Mouse (Mus musculus) limb, embryonic 12.5 days (tissue): ENCODE measurements at regions not wholly inside any gene's neighbourhood (a gene's known extent, or its start where the extent isn't known, plus 50 kb on each side); places are given as distances from the start of the nearest gene placed in this dataset.
"Not testable (repeated sequence)": the region's sequence is repeated elsewhere in the genome, so short reads cannot be mapped to it uniquely, and the experiment has no call there.

Experiments
- ATAC-seq: fragments of 200-750 bp; cut with Nextera tagmentation; 2 replicates; pipeline ENCODE4 v1.8.0; 2017; ENCODE audit warnings: low read depth, moderate TSS enrichment; ENCODE audit not compliant: insufficient number of reproducible peaks, insufficient read depth, low FRiP score, low TSS enrichment
- H3K27ac ChIP-seq: fragments of 300-500 bp; sonication (generic); 2 replicates; pipeline ENCODE4 v1.5.1; 2016; ENCODE audit warnings: mild to moderate bottlenecking, moderate library complexity
- H3K27me3 ChIP-seq: fragments of 300-500 bp; sonication (generic); 2 replicates; pipeline ENCODE4 v1.6.1; 2016; ENCODE audit warnings: mild to moderate bottlenecking, moderate library complexity
- H3K36me3 ChIP-seq: fragments of 300-500 bp; sonication (generic); 2 replicates; pipeline ENCODE4 v1.6.1; 2016; ENCODE audit warnings: mild to moderate bottlenecking, moderate library complexity
- H3K4me1 ChIP-seq: fragments of 300-500 bp; sonication (generic); replicated peaks from 2 replicates; pipeline ENCODE4 v1.6.1; 2016
- H3K4me2 ChIP-seq: fragments of 300-500 bp; sonication (generic); 2 replicates; pipeline ENCODE4 v1.6.1; 2016; ENCODE audit warnings: mild to moderate bottlenecking, moderate library complexity
- H3K4me3 ChIP-seq: fragments of 300-500 bp; sonication (generic); replicated peaks from 2 replicates; pipeline ENCODE4 v1.5.1; 2016; ENCODE audit warnings: mild to moderate bottlenecking
- H3K9ac ChIP-seq: fragments of 300-500 bp; sonication (generic); replicated peaks from 2 replicates; pipeline ENCODE4 v1.6.1; 2016; ENCODE audit warnings: mild to moderate bottlenecking, moderate library complexity
- H3K9me3 ChIP-seq: fragments of 300-500 bp; sonication (generic); 2 replicates; pipeline ENCODE4 v1.6.1; 2016; ENCODE audit warnings: mild to moderate bottlenecking, moderate library complexity
- WGBS: fragments of 180-500 bp; shearing (Covaris S2); methylation state at CpG from one replicate; pipeline ENCODE4 v1.1.7; 2016; 5-methylcytosine and 5-hydroxymethylcytosine counted together

DNA sequence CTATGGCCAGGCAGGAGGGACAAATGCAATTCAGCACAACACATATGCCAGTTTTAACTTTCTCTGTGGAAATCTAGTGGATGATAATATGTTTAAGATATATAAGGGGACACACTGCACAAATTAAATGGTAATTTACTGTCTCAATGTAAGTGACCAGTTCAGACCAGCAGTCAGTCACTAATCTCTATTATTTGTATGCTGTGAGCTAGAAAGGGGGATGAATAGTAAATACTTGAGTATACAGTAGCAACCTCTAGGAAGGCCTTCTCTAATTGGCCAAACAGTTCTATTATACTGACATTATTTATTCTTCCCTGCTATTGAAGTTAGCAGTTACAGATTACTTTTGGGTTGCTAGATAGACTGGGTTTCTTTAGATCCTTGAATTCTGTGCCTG is 391.2 kb downstream of the Fign start:
- Histone ChIP-seq H3K27ac (no peak overlapping the region), H3K4me3 (no peak overlapping the region), H3K4me1 (peaks cover 10% of the 10 kb centered on the region; the same call in 1 of the 2 replicates), H3K9me3 (no peaks in the 10 kb centered on the region), H3K27me3 (no peaks in the 10 kb centered on the region), H3K4me2 (no peak overlapping the region), H3K36me3 (no peaks in the 10 kb centered on the region), H3K9ac (no peak overlapping the region)
- no peak for ATAC-seq

- H3K36me3 ChIP-seq = no peaks in the 10 kb centered on the region
- no peak overlapping the region for H3K9ac ChIP-seq
- WGBS = 76% methylated on average over 3 of the region's 3 CpGs
- peaks cover 10% of the 10 kb centered on the region; the same call in 1 of the 2 replicates for H3K4me1 ChIP-seq
- no peak overlapping the region for H3K27ac ChIP-seq
- no peak overlapping the region for H3K4me3 ChIP-seq
- H3K4me2 ChIP-seq = no peak overlapping the region
- no peaks in the 10 kb centered on the region for H3K27me3 ChIP-seq
- H3K9me3 ChIP-seq = no peaks in the 10 kb centered on the region
- no peak for ATAC-seq
Measured at GRCm38 (mm10) chr2:63706183-63706582, 391.7 kb downstream of the Fign start.

DNA sequence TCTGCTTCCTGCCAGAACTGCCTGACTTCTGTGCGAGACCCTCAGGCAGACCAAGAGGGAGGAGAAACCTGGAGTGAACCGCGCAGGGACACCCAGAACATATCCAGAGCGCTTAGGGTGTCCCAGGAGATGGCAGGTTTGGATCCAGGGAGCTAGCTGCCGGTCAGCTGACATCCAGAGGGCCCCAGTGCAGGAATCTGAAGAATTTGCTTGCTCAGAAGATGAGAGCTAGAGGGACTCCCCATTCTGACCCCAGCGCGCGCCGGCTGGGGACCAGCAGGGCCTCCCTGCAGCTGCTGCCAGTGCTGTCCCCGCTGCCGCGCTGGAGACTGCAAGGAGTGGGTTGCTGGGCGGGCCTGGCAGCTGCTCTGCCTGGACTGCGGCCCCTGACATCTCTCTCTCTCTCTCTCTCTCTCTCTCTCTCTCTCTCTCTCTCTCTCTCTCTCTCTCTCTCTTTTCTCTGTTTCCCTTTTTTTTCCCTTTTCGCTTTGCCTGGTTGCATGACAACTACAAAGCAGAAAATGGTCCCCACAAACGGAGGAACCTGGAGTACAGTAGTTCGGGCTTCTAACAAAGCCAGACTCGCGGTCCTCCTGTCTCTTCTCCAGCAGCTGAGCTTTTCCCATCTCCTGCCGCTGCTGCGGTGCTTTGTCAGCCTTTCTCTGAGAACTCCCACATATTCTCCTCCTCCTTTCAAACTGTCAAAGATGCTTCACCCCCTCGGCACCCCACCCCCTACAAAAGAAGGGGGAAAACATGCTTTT is 395.3 kb downstream of the Fign start:
- Histone ChIP-seq H3K27me3 (peaks cover 3% of the 10 kb centered on the region; the same call in 1 of the 2 replicates), H3K36me3 (no peaks in the 10 kb centered on the region), H3K4me3 (peak overlapping the region; percentile 40), H3K4me2 (peak overlapping the region; percentile 74), H3K27ac (0 out of 2 replicates have a peak overlapping the region, but pooled peaks have one; percentile 35), H3K4me1 (peaks cover 10% of the 10 kb centered on the region; the same call in 1 of the 2 replicates), H3K9me3 (no peaks in the 10 kb centered on the region), H3K9ac (peak overlapping the region; percentile 51)
- ATAC-seq = peak; percentile 92
- 1% methylated on average over 21 of the region's 22 CpGs for WGBS

- H3K36me3 ChIP-seq = no peaks in the 10 kb centered on the region
- no peak for ATAC-seq
- peaks cover 3% of the 10 kb centered on the region; the same call in 1 of the 2 replicates for H3K27me3 ChIP-seq
- peaks cover 10% of the 10 kb centered on the region; the same call in 1 of the 2 replicates for H3K4me1 ChIP-seq
- H3K4me2 ChIP-seq = peak overlapping the region; percentile 74
- 33% methylated on average over 13 of the region's 13 CpGs for WGBS
- H3K9ac ChIP-seq = no peak overlapping the region
- peak overlapping the region; percentile 40 for H3K4me3 ChIP-seq
- H3K9me3 ChIP-seq = no peaks in the 10 kb centered on the region
- H3K27ac ChIP-seq = no peak overlapping the region
Measured at GRCm38 (mm10) chr2:63701861-63702260, 396.0 kb downstream of the Fign start.

DNA sequence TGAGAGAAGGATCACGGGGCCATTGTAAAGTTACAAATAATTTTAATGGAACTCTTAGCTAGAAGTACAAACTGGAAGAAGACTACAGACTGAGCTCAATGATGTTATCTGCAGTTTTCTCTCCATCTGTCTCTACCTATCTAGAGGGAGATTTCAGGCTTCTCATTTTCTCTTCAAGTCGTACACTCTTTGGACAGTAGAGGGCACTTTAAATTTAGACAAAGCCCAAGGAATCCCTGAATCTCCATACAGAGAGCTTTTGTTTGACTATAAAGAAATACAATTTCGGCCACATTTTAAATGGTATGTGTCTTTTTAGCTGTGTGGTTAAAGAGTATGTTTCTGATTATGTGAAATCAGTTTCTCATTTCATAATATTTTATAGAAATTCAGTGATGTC is 397.6 kb downstream of the Fign start:
- Histone ChIP-seq H3K4me2 (no peak overlapping the region), H3K4me1 (peaks cover 10% of the 10 kb centered on the region; the same call in 1 of the 2 replicates), H3K4me3 (no peak overlapping the region), H3K27me3 (peaks cover 3% of the 10 kb centered on the region; the same call in 1 of the 2 replicates), H3K9ac (no peak overlapping the region), H3K36me3 (no peaks in the 10 kb centered on the region), H3K9me3 (no peaks in the 10 kb centered on the region), H3K27ac (no peak overlapping the region)
- ATAC-seq = no peak
- WGBS = 18% methylated on average over 3 of the region's 3 CpGs

DNA sequence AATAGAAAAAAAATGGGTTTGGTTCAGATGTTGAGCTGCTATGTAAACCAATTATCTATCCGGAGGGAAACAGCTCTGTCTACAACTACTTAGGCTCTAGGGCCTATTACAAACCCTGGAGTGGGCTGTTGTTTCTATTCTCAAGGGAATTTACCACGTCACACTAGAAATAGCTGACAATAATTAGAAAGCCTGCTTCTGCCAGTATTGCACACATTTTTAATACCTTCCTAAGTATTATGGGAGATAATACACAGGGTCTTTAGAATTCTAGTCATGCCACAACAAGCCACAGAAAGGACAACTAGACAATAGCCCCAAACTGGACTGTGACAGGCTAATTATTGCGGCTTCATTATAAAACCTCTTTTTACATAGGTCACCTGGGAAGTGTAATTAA is 428.1 kb downstream of the Fign start:
- Histone ChIP-seq H3K9ac (no peak overlapping the region), H3K4me2 (no peak overlapping the region), H3K9me3 (no peaks in the 10 kb centered on the region), H3K27me3 (no peaks in the 10 kb centered on the region), H3K4me1 (no peaks in the 10 kb centered on the region), H3K4me3 (no peak overlapping the region), H3K27ac (no peak overlapping the region), H3K36me3 (no peaks in the 10 kb centered on the region)
- no peak for ATAC-seq
- WGBS = 64% methylated on average over 3 of the region's 3 CpGs

- 87% methylated on average over 7 of the region's 7 CpGs for WGBS
- no peaks in the 10 kb centered on the region for H3K4me1 ChIP-seq
- no peaks in the 10 kb centered on the region for H3K9me3 ChIP-seq
- H3K27me3 ChIP-seq = no peaks in the 10 kb centered on the region
- H3K27ac ChIP-seq = no peak overlapping the region
- H3K36me3 ChIP-seq = no peaks in the 10 kb centered on the region
- ATAC-seq = no peak
- no peak overlapping the region for H3K9ac ChIP-seq
- no peak overlapping the region for H3K4me2 ChIP-seq
- H3K4me3 ChIP-seq = no peak overlapping the region
Measured at GRCm38 (mm10) chr2:63668784-63669183, 429.1 kb downstream of the Fign start.

DNA sequence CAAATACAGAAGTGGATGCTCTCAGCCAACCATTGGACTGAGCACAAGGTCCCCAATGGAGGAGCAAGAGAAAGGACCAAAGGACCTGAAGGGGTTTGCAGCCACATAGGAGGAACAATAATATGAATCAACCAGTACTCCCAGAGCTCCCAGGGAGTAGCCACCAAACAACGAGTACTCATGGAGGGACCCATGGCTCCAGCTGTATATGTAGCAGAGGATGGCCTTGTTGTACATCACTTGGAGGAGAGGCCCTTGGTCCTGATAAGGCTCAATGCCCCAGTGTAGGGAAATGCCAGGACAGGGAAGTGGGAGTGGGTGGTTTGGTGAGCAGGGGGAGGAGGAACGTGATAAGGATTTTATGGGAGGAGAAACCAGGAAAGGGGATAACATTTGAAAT is 437.9 kb downstream of the Fign start:
- H3K4me3 ChIP-seq, H3K9me3 ChIP-seq, H3K27ac ChIP-seq, H3K9ac ChIP-seq, H3K27me3 ChIP-seq, ATAC-seq, H3K36me3 ChIP-seq, H3K4me2 ChIP-seq, H3K4me1 ChIP-seq: not testable (repeated sequence)
- WGBS = 85% methylated on average over 2 of the region's 2 CpGs
